Comparison of ENCODE assay signal across 24 mouse cellular contexts in the genomic region with DNA sequence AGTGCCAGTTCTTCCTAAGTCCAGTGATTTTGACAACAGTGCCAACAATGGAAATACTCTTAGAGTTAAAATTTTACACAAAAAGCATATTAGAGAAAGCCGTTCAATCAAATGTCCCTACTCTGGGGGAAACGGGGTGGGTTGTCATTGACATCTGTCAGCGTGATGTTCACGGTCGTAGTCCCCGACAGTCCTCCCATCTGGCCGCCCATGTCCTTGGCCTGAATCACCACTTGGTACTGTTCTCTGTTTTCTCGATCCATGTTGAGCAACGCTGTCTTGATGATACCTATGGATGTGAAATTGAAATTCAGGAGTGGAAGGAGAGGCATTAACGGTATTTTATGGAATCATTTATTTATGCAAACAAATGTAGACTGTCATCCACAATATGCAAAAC.
DNase-seq lines count a peak whose midpoint lies in the region; ATAC-seq and TF ChIP-seq lines count a peak whose summit lies in the region.
"Had no signal": no experiment of that assay in that cellular context is flagged by ENCODE, and none has a peak within 500 bp of the region (broad histone marks: within the 10 kb centered on the region; RNA-seq: fewer than 3 reads in every experiment).

No protein-coding gene starts in this region.

- peak; percentile 31 to 50 for DNase-seq in cerebellum, postnatal 10 days
- DNase-seq in cerebellum, postnatal 36 days = no peak
- DNase-seq in hindbrain, embryonic 10.5 days (ENCODE audit: low spot score) = no peak
- DNase-seq in left cerebral cortex, postnatal 4 days = peak; percentile 17
- DNase-seq in left cerebral cortex, adult 9 months (ENCODE audit: low spot score in 2 of 2) = no peak
- no peak for DNase-seq in hindbrain, postnatal 0 days (ENCODE audit: low spot score)
- DNase-seq: adrenal gland, adult 8-10 months; adrenal gland, postnatal 25 days; cerebellum, adult 11-12 months; cerebellum, adult 8-10 months; gastrocnemius, postnatal 25 days; heart, adult 18-20 months; heart, postnatal 10 days; heart, postnatal 36 days had no signal

- no peak overlapping the region for H3K4me3 ChIP-seq in hindbrain, embryonic 13.5 days
- H3K4me3 ChIP-seq in hindbrain, embryonic 10.5 days = no peak overlapping the region
- H3K4me3 ChIP-seq in hindbrain, postnatal 0 days (ENCODE audit: low read length) = no peak overlapping the region
- H3K4me3 ChIP-seq: embryonic facial prominence, embryonic 12.5 days; embryonic facial prominence, embryonic 15.5 days; forebrain, embryonic 13.5 days; heart, embryonic 12.5 days; heart, embryonic 15.5 days; hindbrain, embryonic 15.5 days had no signal

- no peaks in the 10 kb centered on the region for H3K27me3 ChIP-seq in hindbrain, embryonic 13.5 days
- H3K27me3 ChIP-seq in hindbrain, embryonic 10.5 days (ENCODE audit: insufficient read depth, poor library complexity, severe bottlenecking) = no peaks in the 10 kb centered on the region
- no peaks in the 10 kb centered on the region for H3K27me3 ChIP-seq in hindbrain, postnatal 0 days (ENCODE audit: insufficient read depth, low read length)
- H3K27me3 ChIP-seq: embryonic facial prominence, embryonic 12.5 days; embryonic facial prominence, embryonic 15.5 days; forebrain, embryonic 13.5 days; heart, embryonic 12.5 days; heart, embryonic 15.5 days; hindbrain, embryonic 15.5 days had no signal

- no peak for TF ChIP-seq CTCF in hindbrain, postnatal 0 days (IDR thresholded peaks at IDR 0.05; ENCODE audit: low read depth)

- no peak overlapping the region for H3K4me2 ChIP-seq in hindbrain, embryonic 13.5 days
- no peak overlapping the region for H3K4me2 ChIP-seq in hindbrain, postnatal 0 days (ENCODE audit: low read depth, low read length)
- H3K4me2 ChIP-seq: embryonic facial prominence, embryonic 12.5 days; embryonic facial prominence, embryonic 15.5 days; forebrain, embryonic 13.5 days; heart, embryonic 12.5 days; heart, embryonic 15.5 days; hindbrain, embryonic 15.5 days had no signal

- 0 out of 2 replicates have a peak, but pooled peaks cover 3% of the 10 kb centered on the region for H3K4me1 ChIP-seq in hindbrain, embryonic 13.5 days (replicated peaks)
- H3K4me1 ChIP-seq in hindbrain, embryonic 10.5 days (replicated peaks) = no peaks in the 10 kb centered on the region
- H3K4me1 ChIP-seq in hindbrain, postnatal 0 days (ENCODE audit: insufficient read depth, low read length) = no peaks in the 10 kb centered on the region
- H3K4me1 ChIP-seq: embryonic facial prominence, embryonic 12.5 days; embryonic facial prominence, embryonic 15.5 days; forebrain, embryonic 13.5 days; heart, embryonic 12.5 days; hindbrain, embryonic 15.5 days had no signal

- no peak overlapping the region for H3K27ac ChIP-seq in hindbrain, embryonic 13.5 days
- no peak overlapping the region for H3K27ac ChIP-seq in hindbrain, embryonic 10.5 days
- no peak overlapping the region for H3K27ac ChIP-seq in hindbrain, postnatal 0 days
- H3K27ac ChIP-seq: embryonic facial prominence, embryonic 12.5 days; embryonic facial prominence, embryonic 15.5 days; forebrain, embryonic 13.5 days; heart, embryonic 15.5 days; hindbrain, embryonic 15.5 days had no signal

- intact Hi-C loops in left cerebral cortex, postnatal 4 days (cut with DNase I) = no loop called here

- 87% methylated on average over 10 of the region's 10 CpGs for WGBS in hindbrain, embryonic 13.5 days
- 92% methylated on average over 10 of the region's 10 CpGs for WGBS in hindbrain, embryonic 10.5 days
- 74% methylated on average over 10 of the region's 10 CpGs for WGBS in hindbrain, postnatal 0 days

- H3K36me3 ChIP-seq in hindbrain, embryonic 13.5 days = no peaks in the 10 kb centered on the region
- peaks cover 43% of the 10 kb centered on the region for H3K36me3 ChIP-seq in hindbrain, embryonic 10.5 days
- no peaks in the 10 kb centered on the region for H3K36me3 ChIP-seq in hindbrain, postnatal 0 days (ENCODE audit: insufficient read depth, low read length)
- H3K36me3 ChIP-seq: embryonic facial prominence, embryonic 15.5 days; heart, embryonic 12.5 days; heart, embryonic 15.5 days; hindbrain, embryonic 15.5 days had no signal

- no peak overlapping the region for H3K9ac ChIP-seq in hindbrain, embryonic 13.5 days
- H3K9ac ChIP-seq in hindbrain, postnatal 0 days (replicated peaks; ENCODE audit: low read length) = no peak overlapping the region
- H3K9ac ChIP-seq: embryonic facial prominence, embryonic 12.5 days; embryonic facial prominence, embryonic 15.5 days; forebrain, embryonic 13.5 days; heart, embryonic 12.5 days; heart, embryonic 15.5 days; hindbrain, embryonic 15.5 days had no signal

- peak; percentile 54; the same call in 1 of the 2 replicates for ATAC-seq in hindbrain, embryonic 13.5 days (ENCODE audit: low FRiP score)
- ATAC-seq in hindbrain, postnatal 0 days = peak; percentile 64; the same call in 1 of the 2 replicates
- ATAC-seq: activated CD4-positive, CD25-positive, alpha-beta regulatory T cell, adult 4 months; forebrain, embryonic 13.5 days; inflammation-experienced regulatory T-cells, adult 6 months; intestine, embryonic 16.5 days had no signal

- no peaks in the 10 kb centered on the region for H3K9me3 ChIP-seq in hindbrain, embryonic 13.5 days
- no peaks in the 10 kb centered on the region for H3K9me3 ChIP-seq in hindbrain, embryonic 10.5 days
- no peaks in the 10 kb centered on the region for H3K9me3 ChIP-seq in hindbrain, postnatal 0 days (ENCODE audit: low read length)
- H3K9me3 ChIP-seq: embryonic facial prominence, embryonic 12.5 days; embryonic facial prominence, embryonic 15.5 days; forebrain, embryonic 13.5 days; heart, embryonic 12.5 days; heart, embryonic 15.5 days; hindbrain, embryonic 15.5 days had no signal

Comparison
In these comparisons a context has a peak if more than half of its experiments do, and no peak if none do; other contexts are left out.
1. DNase-seq: peak in cerebellum, postnatal 10 days (2 of 2) and left cerebral cortex, postnatal 4 days (single experiment); none in cerebellum, postnatal 36 days (0 of 2), hindbrain, embryonic 10.5 days (single experiment), left cerebral cortex, adult 9 months (0 of 2) and hindbrain, postnatal 0 days (single experiment).